Mouse (Mus musculus): ENCODE results near the gene Cald1. TPM values are rescaled to one million over a fixed set of nuclear protein-coding genes. Genes with fewer than 3 reads are reported as not detected.

Cald1 gene
- polyA plus RNA-seq, 1 experiment from 2014 or later: 173 TPM

GRCm38 (mm10) chr6:34640226-34640625 is 41.9 kb downstream of the Cald1 start:
- H3K4me3 ChIP-seq: no peak overlapping the region
- no peak overlapping the region for H3K27ac ChIP-seq (replicated peaks)
- no peaks in the 10 kb centered on the region for H3K9me3 ChIP-seq
- H3K9ac ChIP-seq: no peak overlapping the region
- ATAC-seq (ENCODE audit: extremely low read depth, insufficient number of reproducible peaks, low FRiP score, low TSS enrichment): no peak
- 83% methylated on average over 9 of the region's 9 CpGs for WGBS
- H3K36me3 ChIP-seq: peaks cover 4% of the 10 kb centered on the region
- no peak overlapping the region for H3K4me2 ChIP-seq
- no peaks in the 10 kb centered on the region for H3K27me3 ChIP-seq (replicated peaks)
- peaks cover 67% of the 10 kb centered on the region for H3K4me1 ChIP-seq

- no peak for ATAC-seq (ENCODE audit: extremely low read depth, insufficient number of reproducible peaks, low FRiP score, low TSS enrichment)
- Histone ChIP-seq H3K4me2 (no peak overlapping the region), H3K4me1 (peaks cover 67% of the 10 kb centered on the region), H3K27ac (replicated peaks) (no peak overlapping the region; the same call in 1 of the 2 replicates), H3K4me3 (no peak overlapping the region), H3K27me3 (replicated peaks) (no peaks in the 10 kb centered on the region), H3K9me3 (no peaks in the 10 kb centered on the region), H3K36me3 (no peaks in the 10 kb centered on the region), H3K9ac (no peak overlapping the region)
Measured at GRCm38 (mm10) chr6:34641081-34641480, 42.8 kb downstream of the Cald1 start.

- WGBS: 59% methylated on average over 5 of the region's 5 CpGs
- H3K27me3 ChIP-seq (replicated peaks): no peaks in the 10 kb centered on the region
- H3K36me3 ChIP-seq: no peaks in the 10 kb centered on the region
- H3K9me3 ChIP-seq: no peaks in the 10 kb centered on the region
- H3K4me2 ChIP-seq: no peak overlapping the region
- no peak overlapping the region for H3K4me3 ChIP-seq
- H3K27ac ChIP-seq (replicated peaks): peak overlapping the region; percentile 73
- H3K9ac ChIP-seq: no peak overlapping the region
- no peak for ATAC-seq (ENCODE audit: extremely low read depth, insufficient number of reproducible peaks, low FRiP score, low TSS enrichment)
- peaks cover 61% of the 10 kb centered on the region for H3K4me1 ChIP-seq
Measured at GRCm38 (mm10) chr6:34642075-34642547, 43.8 kb downstream of the Cald1 start.

GRCm38 (mm10) chr6:34648017-34648787 is 49.9 kb downstream of the Cald1 start:
- Histone ChIP-seq H3K9ac (no peak overlapping the region), H3K27ac (replicated peaks) (0 out of 2 replicates have a peak overlapping the region, but pooled peaks have one; percentile 24), H3K4me1 (peaks cover 32% of the 10 kb centered on the region), H3K4me3 (no peak overlapping the region), H3K27me3 (replicated peaks) (no peaks in the 10 kb centered on the region), H3K36me3 (peaks cover 10% of the 10 kb centered on the region; the same call in 1 of the 2 replicates), H3K9me3 (no peaks in the 10 kb centered on the region), H3K4me2 (no peak overlapping the region)
- 72% methylated on average over 5 of the region's 5 CpGs for WGBS
- ATAC-seq (ENCODE audit: extremely low read depth, insufficient number of reproducible peaks, low FRiP score, low TSS enrichment): no peak

- H3K9ac ChIP-seq: no peak overlapping the region
- ATAC-seq (ENCODE audit: extremely low read depth, insufficient number of reproducible peaks, low FRiP score, low TSS enrichment): no peak
- peaks cover 15% of the 10 kb centered on the region; the same call in 1 of the 2 replicates for H3K36me3 ChIP-seq
- no peaks in the 10 kb centered on the region for H3K9me3 ChIP-seq
- H3K27me3 ChIP-seq (replicated peaks): no peaks in the 10 kb centered on the region
- no peak overlapping the region for H3K4me2 ChIP-seq
- peak overlapping the region; percentile 50 for H3K27ac ChIP-seq (replicated peaks)
- 69% methylated on average over 7 of the region's 7 CpGs for WGBS
- no peak overlapping the region for H3K4me3 ChIP-seq
- peaks cover 44% of the 10 kb centered on the region for H3K4me1 ChIP-seq
Measured at GRCm38 (mm10) chr6:34651298-34651697, 53.0 kb downstream of the Cald1 start.

GRCm38 (mm10) chr6:34655719-34656118 is 57.4 kb downstream of the Cald1 start:
- Histone ChIP-seq H3K4me2 (no peak overlapping the region), H3K9me3 (no peaks in the 10 kb centered on the region), H3K27ac (replicated peaks) (no peak overlapping the region), H3K4me3 (no peak overlapping the region), H3K9ac (no peak overlapping the region), H3K4me1 (peaks cover 44% of the 10 kb centered on the region), H3K27me3 (replicated peaks) (no peaks in the 10 kb centered on the region), H3K36me3 (peaks cover 16% of the 10 kb centered on the region; the same call in 1 of the 2 replicates)
- no peak for ATAC-seq (ENCODE audit: extremely low read depth, insufficient number of reproducible peaks, low FRiP score, low TSS enrichment)
- WGBS: 62% methylated on average over 3 of the region's 3 CpGs

GRCm38 (mm10) chr6:34658791-34659190 is 60.5 kb downstream of the Cald1 start:
- Histone ChIP-seq H3K4me1 (peaks cover 46% of the 10 kb centered on the region), H3K4me3 (no peak overlapping the region), H3K36me3 (peaks cover 18% of the 10 kb centered on the region), H3K9ac (no peak overlapping the region), H3K27ac (replicated peaks) (no peak overlapping the region), H3K4me2 (no peak overlapping the region), H3K27me3 (replicated peaks) (no peaks in the 10 kb centered on the region), H3K9me3 (no peaks in the 10 kb centered on the region; the same call in 1 of the 2 replicates)
- 60% methylated on average over 5 of the region's 5 CpGs for WGBS
- no peak for ATAC-seq (ENCODE audit: extremely low read depth, insufficient number of reproducible peaks, low FRiP score, low TSS enrichment)

- Histone ChIP-seq H3K4me2 (peak overlapping the region; percentile 61), H3K27me3 (replicated peaks) (no peaks in the 10 kb centered on the region), H3K36me3 (peaks cover 24% of the 10 kb centered on the region), H3K27ac (replicated peaks) (peak overlapping the region; percentile 82), H3K9ac (peak overlapping the region; percentile 70), H3K4me3 (peak overlapping the region; percentile 13), H3K4me1 (peaks cover 46% of the 10 kb centered on the region), H3K9me3 (no peaks in the 10 kb centered on the region; the same call in 1 of the 2 replicates)
- WGBS: 13% methylated on average over 8 of the region's 8 CpGs
- ATAC-seq (ENCODE audit: extremely low read depth, insufficient number of reproducible peaks, low FRiP score, low TSS enrichment): no peak
Measured at GRCm38 (mm10) chr6:34660724-34661123, 62.4 kb downstream of the Cald1 start.

GRCm38 (mm10) chr6:34662626-34663025 is 64.3 kb downstream of the Cald1 start:
- Histone ChIP-seq H3K4me2 (no peak overlapping the region), H3K27ac (replicated peaks) (0 out of 2 replicates have a peak overlapping the region, but pooled peaks have one; percentile 24), H3K27me3 (replicated peaks) (no peaks in the 10 kb centered on the region), H3K9ac (no peak overlapping the region), H3K9me3 (no peaks in the 10 kb centered on the region; the same call in 1 of the 2 replicates), H3K4me3 (no peak overlapping the region), H3K4me1 (peaks cover 41% of the 10 kb centered on the region), H3K36me3 (peaks cover 30% of the 10 kb centered on the region)
- no peak for ATAC-seq (ENCODE audit: extremely low read depth, insufficient number of reproducible peaks, low FRiP score, low TSS enrichment)
- 62% methylated on average over 6 of the region's 6 CpGs for WGBS

GRCm38 (mm10) chr6:34664291-34664690 is 66.0 kb downstream of the Cald1 start:
- H3K9ac ChIP-seq: no peak overlapping the region
- no peaks in the 10 kb centered on the region for H3K27me3 ChIP-seq (replicated peaks)
- H3K9me3 ChIP-seq: no peaks in the 10 kb centered on the region; the same call in 1 of the 2 replicates
- ATAC-seq (ENCODE audit: extremely low read depth, insufficient number of reproducible peaks, low FRiP score, low TSS enrichment): no peak
- H3K4me1 ChIP-seq: peaks cover 32% of the 10 kb centered on the region
- WGBS: 65% methylated on average over 4 of the region's 4 CpGs
- H3K36me3 ChIP-seq: peaks cover 30% of the 10 kb centered on the region
- H3K4me3 ChIP-seq: no peak overlapping the region
- no peak overlapping the region for H3K27ac ChIP-seq (replicated peaks)
- H3K4me2 ChIP-seq: no peak overlapping the region

GRCm38 (mm10) chr6:34664749-34665148 is 66.4 kb downstream of the Cald1 start:
- no peak overlapping the region for H3K4me2 ChIP-seq
- H3K36me3 ChIP-seq: peaks cover 30% of the 10 kb centered on the region
- no peaks in the 10 kb centered on the region; the same call in 1 of the 2 replicates for H3K9me3 ChIP-seq
- peaks cover 31% of the 10 kb centered on the region for H3K4me1 ChIP-seq
- no peak overlapping the region for H3K27ac ChIP-seq (replicated peaks)
- no peak for ATAC-seq (ENCODE audit: extremely low read depth, insufficient number of reproducible peaks, low FRiP score, low TSS enrichment)
- H3K27me3 ChIP-seq (replicated peaks): no peaks in the 10 kb centered on the region
- 66% methylated on average over 5 of the region's 5 CpGs for WGBS
- H3K9ac ChIP-seq: no peak overlapping the region
- no peak overlapping the region for H3K4me3 ChIP-seq

Measured in heart, embryonic 13.5 days (tissue).